Mouse (Mus musculus) liver, adult 2 months (tissue): ENCODE data around the gene Dock4.

ENCODE experiments used
- CTCF ChIP-seq: fragments of 200-500 bp; IDR thresholded peaks from 2 replicates; pipeline ENCODE4 v1.5.1; 2011; ENCODE audit warnings: low read depth, low read length, control low read depth
- POLR2A ChIP-seq: fragments of 200-500 bp; IDR thresholded peaks from 2 replicates; pipeline ENCODE4 v1.6.1; 2011; ENCODE audit warnings: low read length, control low read depth; ENCODE audit not compliant: insufficient read depth; ENCODE audit errors: extremely low read depth

DNA sequence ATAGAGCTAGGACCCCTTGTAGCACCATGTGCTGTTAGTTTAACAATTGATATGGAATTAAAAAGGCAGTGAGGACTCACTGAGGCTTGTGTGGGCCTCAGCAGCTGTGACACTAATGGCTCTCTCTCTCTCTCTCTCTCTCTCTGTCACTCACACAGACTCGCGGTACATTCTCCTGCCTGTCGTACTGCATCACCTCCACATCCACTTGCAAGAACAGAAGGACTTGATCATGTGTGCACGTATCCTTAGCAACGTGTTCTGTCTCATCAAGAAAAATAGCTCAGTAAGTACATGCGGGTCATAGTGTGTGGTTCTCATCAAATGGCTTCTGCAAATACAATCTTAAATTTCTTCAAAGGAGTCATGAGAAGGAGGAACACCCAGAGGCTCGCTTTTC lies 299.7 kb downstream of the Dock4 start:
- TF ChIP-seq CTCF (no peak), POLR2A (no peak)
